Mouse (Mus musculus) C2C12 (cell line): ENCODE measurements at regions not wholly inside any gene's neighbourhood (a gene's known extent, or its start where the extent isn't known, plus 50 kb on each side); places are given as distances from the start of the nearest gene placed in this dataset.

ENCODE experiments used
- CEBPB ChIP-seq: IDR thresholded peaks from one replicate; pipeline ENCODE4 v1.6.1; 2011; ENCODE audit warnings: low read depth, mild to moderate bottlenecking, control low read depth, moderate library complexity
- CTCF ChIP-seq: IDR thresholded peaks from one replicate; pipeline ENCODE4 v1.5.1; 2011; ENCODE audit not compliant: control insufficient read depth, insufficient read depth, insufficient read length
- FOSL1 ChIP-seq: IDR thresholded peaks from one replicate; pipeline ENCODE4 v1.8.0; 2011; ENCODE audit warnings: mild to moderate bottlenecking, low read length; ENCODE audit not compliant: poor library complexity, insufficient read depth, severe bottlenecking
- MYOD1 ChIP-seq: IDR thresholded peaks from one replicate; pipeline ENCODE4 v1.6.1; 2011; ENCODE audit warnings: low read depth; ENCODE audit not compliant: control insufficient read depth, insufficient read length
- MYOG ChIP-seq: IDR thresholded peaks from one replicate; pipeline ENCODE4 v1.6.1; 2011; ENCODE audit not compliant: control insufficient read depth, insufficient read length; ENCODE audit errors: extremely low read depth
- USF1 ChIP-seq: IDR thresholded peaks from one replicate; pipeline ENCODE4 v1.6.1; 2011; ENCODE audit warnings: low read depth, mild to moderate bottlenecking, control low read depth, moderate library complexity

GRCm38 (mm10) chr13:102036001-102036400 lies 268.0 kb upstream of the Pik3r1 start:
- TF ChIP-seq USF1, result no peak
- TF ChIP-seq CTCF, result no peak
- no peak for TF ChIP-seq MYOD1
- TF ChIP-seq MYOG, result no peak
- no peak for TF ChIP-seq CEBPB
- TF ChIP-seq FOSL1, result no peak
